Mouse (Mus musculus) embryonic facial prominence, embryonic 11.5 days (tissue): ENCODE data around the gene Il27ra. TPM values are rescaled to one million over a fixed set of nuclear protein-coding genes. Genes with fewer than 3 reads are reported as not detected.

Source experiments
- ATAC-seq: fragments of 200-750 bp; cut with Nextera tagmentation; replicated peaks from 2 replicates; pipeline ENCODE4 v1.8.0; 2017; ENCODE audit warnings: low read depth; ENCODE audit not compliant: insufficient number of reproducible peaks, low FRiP score, low TSS enrichment
- DNase-seq: peaks from one replicate; pipeline ENCODE4 v3.0.0-alpha.2; 2015; ENCODE audit warnings: low spot score
- H3K27ac ChIP-seq: fragments of 300-500 bp; sonication (generic); replicated peaks from 2 replicates; pipeline ENCODE4 v1.5.1; 2014; ENCODE audit warnings: mild to moderate bottlenecking, low read depth, low read length, control low read depth
- H3K27me3 ChIP-seq: fragments of 300-500 bp; sonication (generic); 2 replicates; pipeline ENCODE4 v1.6.1; 2014; ENCODE audit warnings: mild to moderate bottlenecking, low read length, moderate library complexity, mixed read lengths; ENCODE audit not compliant: control insufficient read depth, insufficient read depth
- H3K36me3 ChIP-seq: fragments of 300-500 bp; sonication (generic); replicated peaks from 2 replicates; pipeline ENCODE4 v1.6.1; 2014; ENCODE audit warnings: low read depth, mild to moderate bottlenecking, low read length, moderate library complexity, mixed read lengths; ENCODE audit not compliant: control insufficient read depth, insufficient read depth
- H3K4me1 ChIP-seq: fragments of 300-500 bp; sonication (generic); 2 replicates; pipeline ENCODE4 v1.6.1; 2014; ENCODE audit warnings: low read length, mixed read lengths; ENCODE audit not compliant: control insufficient read depth, insufficient read depth
- H3K4me2 ChIP-seq: fragments of 300-500 bp; sonication (generic); 2 replicates; pipeline ENCODE4 v1.6.1; 2014; ENCODE audit warnings: low read depth, mild to moderate bottlenecking, control low read depth, low read length, moderate library complexity
- H3K4me3 ChIP-seq: fragments of 300-500 bp; sonication (generic); 2 replicates; pipeline ENCODE4 v1.5.1; 2014; ENCODE audit warnings: low read depth, low read length, control low read depth
- H3K9ac ChIP-seq: fragments of 300-500 bp; sonication (generic); replicated peaks from 2 replicates; pipeline ENCODE4 v1.6.1; 2014; ENCODE audit warnings: mild to moderate bottlenecking, control low read depth, low read length
- H3K9me3 ChIP-seq: fragments of 300-500 bp; sonication (generic); replicated peaks from 2 replicates; pipeline ENCODE4 v1.6.1; 2016; ENCODE audit warnings: mild to moderate bottlenecking, low read length, inconsistent platforms, mixed read lengths; ENCODE audit not compliant: control insufficient read depth
- WGBS: fragments of 180-500 bp; shearing (Covaris S2); extraction: QIAGEN DNeasy Blood & Tissue Kit; methylation state at CpG from one replicate; pipeline ENCODE4 v1.1.7; 2014; 5-methylcytosine and 5-hydroxymethylcytosine counted together
- polyA plus RNA-seq: library from polyadenylated mRNA; unstranded; fragments of >200 nt; fragmentation: Nextera tagmentation; extraction: Ambion mirVana; gene quantifications from 2 replicates; pipeline ENCODE4 v1.2.1, GENCODE M21; 2014

The Il27ra gene
- polyA plus RNA-seq, 1 experiment from 2014 or later = 0.38 TPM

DNA sequence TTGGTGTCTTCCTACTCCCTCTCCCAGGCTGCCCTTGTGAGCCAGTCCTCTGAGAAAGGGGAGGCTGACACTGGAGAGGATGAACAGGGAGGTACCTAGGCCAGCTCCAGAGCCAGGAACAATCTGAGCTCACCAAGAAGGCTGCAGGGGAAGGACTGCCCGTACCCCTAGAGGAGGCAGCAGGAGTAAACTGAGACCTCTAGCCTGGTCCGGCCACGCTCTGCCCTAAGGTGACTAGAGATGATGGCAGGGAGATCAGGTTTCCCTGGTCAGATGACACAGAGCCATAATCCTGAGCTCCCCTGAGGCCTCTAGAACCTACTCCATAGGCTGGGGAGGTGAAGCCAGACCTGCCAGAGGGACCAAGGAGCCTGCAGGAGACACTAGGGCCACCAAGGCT, 34.5 kb upstream of the Il27ra start:
- ATAC-seq (no peak), DNase-seq (no peak)
- Histone ChIP-seq H3K27ac (no peak overlapping the region), H3K9ac (no peak overlapping the region), H3K9me3 (no peaks in the 10 kb centered on the region), H3K4me2 (no peak overlapping the region), H3K36me3 (no peaks in the 10 kb centered on the region), H3K4me1 (no peaks in the 10 kb centered on the region), H3K27me3 (no peaks in the 10 kb centered on the region), H3K4me3 (no peak overlapping the region)
- 47% methylated on average over 3 of the region's 3 CpGs for WGBS

DNA sequence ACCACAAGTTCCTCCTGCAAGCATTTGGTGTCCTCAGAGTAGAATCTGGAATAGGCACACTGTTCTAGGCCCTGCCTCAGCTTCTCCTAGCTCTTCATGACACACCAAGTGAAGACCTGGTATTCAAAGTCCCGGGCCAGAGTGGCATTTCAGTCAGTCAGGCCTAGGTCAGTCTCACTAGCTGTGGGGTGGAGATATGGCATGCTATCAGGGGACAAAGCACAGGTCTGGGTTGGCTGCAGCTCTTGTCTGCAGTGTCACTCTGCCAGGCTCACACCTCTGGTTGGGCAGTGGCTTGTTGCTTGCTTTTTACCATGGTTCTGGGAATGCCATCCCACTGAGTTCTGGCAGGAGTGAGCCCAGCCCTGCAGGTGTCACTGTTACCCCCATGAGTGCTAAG, 34.0 kb upstream of the Il27ra start:
- ATAC-seq (no peak), DNase-seq (no peak)
- Histone ChIP-seq H3K27me3 (no peaks in the 10 kb centered on the region), H3K9ac (no peak overlapping the region), H3K4me3 (no peak overlapping the region), H3K4me1 (no peaks in the 10 kb centered on the region), H3K27ac (no peak overlapping the region), H3K4me2 (no peak overlapping the region), H3K36me3 (no peaks in the 10 kb centered on the region), H3K9me3 (no peaks in the 10 kb centered on the region)
- 79% methylated on average over 1 of the region's 1 CpGs for WGBS

DNA sequence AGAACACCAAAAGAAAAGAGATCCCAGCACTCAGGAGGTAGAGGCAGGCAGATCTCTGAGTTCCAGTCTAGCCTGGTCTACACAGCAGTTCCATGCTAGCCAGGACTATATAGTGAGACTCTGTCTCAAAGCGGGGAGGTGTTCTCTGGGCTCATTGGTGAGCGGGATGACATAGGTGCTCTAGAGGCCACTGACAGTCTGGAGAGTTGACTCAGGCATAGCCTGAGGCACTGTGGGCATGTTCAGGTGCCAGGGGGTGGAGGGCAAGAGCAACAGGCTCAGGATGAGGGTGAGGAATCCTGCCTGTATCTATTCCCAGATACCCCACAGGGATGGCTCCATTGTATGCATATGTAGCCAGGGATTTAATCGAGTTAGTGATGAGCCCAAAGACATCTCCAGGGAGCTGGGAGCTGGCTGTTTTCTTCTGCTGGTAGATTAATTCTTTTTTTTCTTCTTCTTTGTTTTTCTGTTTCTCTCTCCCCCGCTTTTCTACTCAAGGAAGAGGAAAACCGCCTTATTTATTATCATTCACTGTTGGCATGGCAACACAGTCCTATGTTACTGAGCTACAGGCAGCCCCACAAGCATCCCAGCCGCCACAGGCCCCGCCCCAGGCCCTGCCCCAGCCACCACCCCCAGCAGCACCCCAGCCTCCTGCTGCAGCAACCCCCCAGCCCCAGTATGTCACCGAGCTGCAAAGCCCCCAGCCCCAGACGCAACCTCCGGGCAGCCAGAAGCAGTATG, 31.0 kb upstream of the Il27ra start:
- WGBS = 64% methylated on average over 10 of the region's 10 CpGs
- H3K27me3 ChIP-seq = no peaks in the 10 kb centered on the region
- no peaks in the 10 kb centered on the region for H3K36me3 ChIP-seq
- ATAC-seq = no peak
- no peak overlapping the region for H3K4me2 ChIP-seq
- H3K9me3 ChIP-seq = no peaks in the 10 kb centered on the region
- DNase-seq = no peak
- no peak overlapping the region for H3K9ac ChIP-seq
- peaks cover 2% of the 10 kb centered on the region; the same call in 1 of the 2 replicates for H3K4me1 ChIP-seq
- H3K4me3 ChIP-seq = no peak overlapping the region
- H3K27ac ChIP-seq = no peak overlapping the region

DNA sequence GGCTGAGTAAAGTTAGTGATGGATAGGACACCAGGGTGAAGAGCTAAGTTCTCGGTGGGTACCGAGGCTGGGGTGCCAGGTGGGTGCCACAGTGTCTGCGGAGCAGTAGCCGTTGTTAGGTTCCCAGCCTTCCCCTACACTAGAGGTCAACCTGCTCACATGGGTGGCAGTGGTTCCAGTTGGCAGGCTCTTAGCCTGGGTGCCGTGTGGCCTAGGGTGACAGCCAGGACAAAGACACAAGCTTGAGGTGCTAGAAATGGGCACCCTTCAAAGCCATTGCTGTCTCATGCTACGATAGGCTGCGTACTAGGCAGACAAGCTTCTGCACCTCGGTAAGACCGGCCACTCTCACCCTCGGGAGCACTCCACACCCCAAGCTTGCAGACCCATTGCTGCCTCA, 29.9 kb upstream of the Il27ra start:
- no peak for DNase-seq
- H3K4me3 ChIP-seq = no peak overlapping the region
- H3K9me3 ChIP-seq = no peaks in the 10 kb centered on the region
- H3K36me3 ChIP-seq = no peaks in the 10 kb centered on the region
- ATAC-seq = no peak
- H3K4me2 ChIP-seq = no peak overlapping the region
- H3K9ac ChIP-seq = no peak overlapping the region; the same call in 1 of the 2 replicates
- no peak overlapping the region for H3K27ac ChIP-seq
- peaks cover 2% of the 10 kb centered on the region; the same call in 1 of the 2 replicates for H3K4me1 ChIP-seq
- no peaks in the 10 kb centered on the region for H3K27me3 ChIP-seq
- 88% methylated on average over 10 of the region's 10 CpGs for WGBS

DNA sequence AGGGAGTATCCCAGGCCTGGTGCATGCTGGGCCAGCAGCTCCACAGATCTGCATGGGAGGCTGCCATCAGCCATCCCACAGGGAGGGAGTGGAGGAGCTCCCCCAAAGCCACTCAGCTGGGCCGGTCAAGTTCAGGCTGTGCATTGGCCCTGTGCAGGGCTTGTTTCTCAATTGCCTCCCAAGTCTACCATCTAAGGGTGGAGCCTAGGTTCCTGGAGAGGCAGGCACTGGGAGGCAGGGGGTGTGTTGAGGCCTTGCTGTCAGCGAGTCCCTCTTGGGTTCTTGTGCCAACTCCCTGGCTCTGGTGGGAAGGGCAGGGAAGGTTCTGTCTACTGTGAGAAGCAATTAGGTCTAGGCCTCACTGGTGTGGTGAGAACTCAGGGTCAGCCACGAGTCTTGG, 29.5 kb upstream of the Il27ra start:
- no peak overlapping the region for H3K4me2 ChIP-seq
- DNase-seq = no peak
- 74% methylated on average over 3 of the region's 3 CpGs for WGBS
- H3K9ac ChIP-seq = no peak overlapping the region
- no peaks in the 10 kb centered on the region for H3K27me3 ChIP-seq
- no peak for ATAC-seq
- H3K36me3 ChIP-seq = no peaks in the 10 kb centered on the region
- no peak overlapping the region for H3K4me3 ChIP-seq
- peaks cover 2% of the 10 kb centered on the region; the same call in 1 of the 2 replicates for H3K4me1 ChIP-seq
- no peak overlapping the region for H3K27ac ChIP-seq
- H3K9me3 ChIP-seq = no peaks in the 10 kb centered on the region

DNA sequence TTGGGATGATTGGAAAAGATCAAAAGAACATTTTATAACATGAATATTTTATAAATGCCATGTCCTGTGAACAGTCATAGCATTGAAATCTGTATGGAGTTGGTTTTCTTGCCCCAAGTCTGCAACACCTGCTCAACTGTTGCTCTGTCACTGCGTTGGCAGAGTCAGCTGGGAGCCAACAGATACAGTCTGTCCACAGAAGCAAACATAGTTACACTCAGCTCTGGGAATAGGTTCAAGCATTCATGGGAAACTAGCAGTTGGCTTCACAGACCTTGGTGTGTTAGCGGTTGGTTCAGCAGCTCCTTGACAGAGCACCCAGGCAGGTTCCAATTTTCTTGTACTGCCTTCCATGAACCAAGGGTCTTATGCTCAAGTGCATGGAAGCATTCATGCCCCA, 28.3 kb upstream of the Il27ra start:
- Histone ChIP-seq H3K9me3 (no peaks in the 10 kb centered on the region), H3K4me3 (no peak overlapping the region), H3K4me1 (peaks cover 2% of the 10 kb centered on the region; the same call in 1 of the 2 replicates), H3K9ac (no peak overlapping the region), H3K27me3 (no peaks in the 10 kb centered on the region), H3K4me2 (no peak overlapping the region), H3K36me3 (no peaks in the 10 kb centered on the region), H3K27ac (no peak overlapping the region)
- no peak for ATAC-seq
- 87% methylated on average over 2 of the region's 2 CpGs for WGBS
- DNase-seq = no peak

DNA sequence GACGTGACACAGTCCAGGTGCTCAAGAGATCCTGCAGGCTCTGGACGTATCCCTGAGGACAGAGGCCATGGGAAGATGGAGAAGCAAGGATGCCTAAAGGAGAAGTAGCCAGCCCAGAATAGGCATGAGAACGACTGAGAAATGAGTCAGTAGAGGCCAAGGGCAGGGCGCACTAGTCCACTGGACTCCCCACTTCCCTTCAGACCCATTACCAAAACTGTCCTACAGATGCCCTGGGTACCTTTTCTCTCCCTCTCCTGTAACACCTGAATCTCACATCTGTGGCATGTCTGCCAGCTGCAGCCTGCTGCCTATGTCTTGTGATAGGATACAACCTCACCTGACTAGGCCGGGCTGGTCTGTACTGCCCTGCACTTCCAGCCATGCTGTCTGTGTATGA, 27.9 kb upstream of the Il27ra start:
- no peaks in the 10 kb centered on the region for H3K36me3 ChIP-seq
- no peak for DNase-seq
- no peak overlapping the region for H3K4me2 ChIP-seq
- ATAC-seq = no peak
- H3K4me3 ChIP-seq = no peak overlapping the region
- no peak overlapping the region for H3K27ac ChIP-seq
- no peak overlapping the region for H3K9ac ChIP-seq
- H3K27me3 ChIP-seq = no peaks in the 10 kb centered on the region
- 89% methylated on average over 5 of the region's 5 CpGs for WGBS
- peaks cover 2% of the 10 kb centered on the region; the same call in 1 of the 2 replicates for H3K4me1 ChIP-seq
- H3K9me3 ChIP-seq = no peaks in the 10 kb centered on the region

DNA sequence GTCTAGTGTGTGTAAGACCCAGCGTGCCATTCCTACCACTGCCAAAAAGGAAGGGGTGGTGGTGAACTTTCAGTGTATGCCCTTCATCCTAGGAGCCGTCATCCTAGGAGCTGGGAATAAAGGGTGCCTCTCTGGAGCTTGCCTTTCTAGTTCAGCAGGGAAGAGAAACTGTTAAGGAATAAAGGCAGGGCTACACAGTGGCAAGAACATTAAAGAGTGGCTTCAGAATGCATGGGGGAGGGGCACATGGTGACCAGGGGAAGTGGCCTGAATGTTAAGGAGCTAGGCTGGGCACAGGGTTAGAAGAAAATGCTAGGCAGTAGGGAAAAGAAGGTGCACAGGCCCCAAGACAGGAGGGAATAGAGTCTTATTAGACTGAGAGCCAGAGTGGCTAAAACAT, 27.4 kb upstream of the Il27ra start:
- Histone ChIP-seq H3K9ac (no peak overlapping the region), H3K27ac (no peak overlapping the region), H3K9me3 (no peaks in the 10 kb centered on the region), H3K27me3 (no peaks in the 10 kb centered on the region), H3K4me2 (no peak overlapping the region), H3K4me1 (peaks cover 2% of the 10 kb centered on the region; the same call in 1 of the 2 replicates), H3K4me3 (no peak overlapping the region), H3K36me3 (no peaks in the 10 kb centered on the region)
- DNase-seq (no peak), ATAC-seq (no peak)
- 79% methylated on average over 2 of the region's 2 CpGs for WGBS
